Mouse (Mus musculus) liver, embryonic 16.5 days (tissue): ENCODE measurements around the gene Tgfa. TPM values are rescaled to one million over a fixed set of nuclear protein-coding genes. Genes with fewer than 3 reads are reported as not detected.

ENCODE experiments used
- ATAC-seq: fragments of 200-750 bp; cut with Nextera tagmentation; 2 replicates; pipeline ENCODE4 v1.8.0; 2017; ENCODE audit warnings: low read depth, mild to moderate bottlenecking, moderate number of reproducible peaks, moderate library complexity
- H3K27ac ChIP-seq: fragments of 300-500 bp; sonication (generic); 2 replicates; pipeline ENCODE4 v1.5.1; 2014; ENCODE audit warnings: mild to moderate bottlenecking, low read length
- H3K27me3 ChIP-seq: fragments of 300-500 bp; sonication (generic); 2 replicates; pipeline ENCODE4 v1.6.1; 2014; ENCODE audit warnings: low read depth, low read length, mixed read lengths; ENCODE audit not compliant: control insufficient read depth, insufficient read depth
- H3K36me3 ChIP-seq: fragments of 300-500 bp; sonication (generic); 2 replicates; pipeline ENCODE4 v1.6.1; 2014; ENCODE audit warnings: mild to moderate bottlenecking; ENCODE audit not compliant: control insufficient read depth, insufficient read depth
- H3K4me1 ChIP-seq: fragments of 300-500 bp; sonication (generic); 2 replicates; pipeline ENCODE4 v1.6.1; 2014; ENCODE audit warnings: low read depth, low read length, mixed read lengths; ENCODE audit not compliant: control insufficient read depth
- H3K4me2 ChIP-seq: fragments of 300-500 bp; sonication (generic); 2 replicates; pipeline ENCODE4 v1.6.1; 2014; ENCODE audit warnings: low read depth, low read length, mixed read lengths
- H3K4me3 ChIP-seq: fragments of 300-500 bp; sonication (generic); 2 replicates; pipeline ENCODE4 v1.5.1; 2014; ENCODE audit warnings: low read depth, mild to moderate bottlenecking, low read length
- H3K9ac ChIP-seq: fragments of 300-500 bp; sonication (generic); 2 replicates; pipeline ENCODE4 v1.6.1; 2014; ENCODE audit warnings: low read depth, low read length
- H3K9me3 ChIP-seq: fragments of 300-500 bp; sonication (generic); replicated peaks from 2 replicates; pipeline ENCODE4 v1.6.1; 2016; ENCODE audit warnings: low read length; ENCODE audit not compliant: control insufficient read depth
- WGBS: fragments of 180-500 bp; shearing (Covaris S2); extraction: QIAGEN DNeasy Blood & Tissue Kit; methylation state at CpG from one replicate; pipeline ENCODE4 v1.1.7; 2014; ENCODE audit not compliant: insufficient replicate concordance; 5-methylcytosine and 5-hydroxymethylcytosine counted together
- polyA plus RNA-seq: library from polyadenylated mRNA; unstranded; fragments of >200 nt; fragmentation: Nextera tagmentation; extraction: Ambion mirVana; gene quantifications from 2 replicates; pipeline ENCODE4 v1.2.1, GENCODE M21; 2015

The Tgfa gene
- polyA plus RNA-seq, 1 experiment from 2014 or later, result 2.3 TPM

- 60% methylated on average over 8 of the region's 8 CpGs for WGBS
- Histone ChIP-seq H3K4me2 (no peak overlapping the region), H3K9me3 (no peaks in the 10 kb centered on the region), H3K9ac (no peak overlapping the region), H3K4me1 (no peaks in the 10 kb centered on the region), H3K4me3 (no peak overlapping the region), H3K27ac (no peak overlapping the region), H3K27me3 (no peaks in the 10 kb centered on the region), H3K36me3 (no peaks in the 10 kb centered on the region)
- ATAC-seq, result no peak
These were observed 98.3 kb downstream of the Tgfa start for GRCm38 (mm10) chr6:86293301-86293700.

DNA sequence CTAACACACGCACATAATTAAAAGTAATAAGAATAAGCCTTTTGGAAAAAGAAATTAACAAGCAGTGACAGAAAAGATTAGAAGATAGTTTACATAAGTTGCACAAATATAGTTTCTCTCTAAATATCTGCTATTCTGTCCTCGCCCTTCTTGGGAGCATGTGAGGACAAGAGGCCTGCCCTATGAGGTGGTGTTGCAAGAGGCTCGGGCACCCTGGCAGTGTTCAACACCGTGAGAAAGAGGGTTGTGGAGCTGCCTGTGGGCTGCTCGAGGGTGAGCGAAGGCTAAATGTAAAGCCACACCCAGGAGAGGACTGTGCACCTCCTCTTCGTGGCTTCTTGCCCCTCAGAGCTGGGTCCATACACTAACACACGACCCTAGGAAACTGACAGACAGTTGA is 100.4 kb downstream of the Tgfa start:
- Histone ChIP-seq H3K9ac (no peak overlapping the region), H3K36me3 (no peaks in the 10 kb centered on the region), H3K27ac (no peak overlapping the region), H3K27me3 (no peaks in the 10 kb centered on the region), H3K4me3 (no peak overlapping the region), H3K4me2 (no peak overlapping the region), H3K4me1 (no peaks in the 10 kb centered on the region), H3K9me3 (no peaks in the 10 kb centered on the region)
- ATAC-seq, result no peak
- 46% methylated on average over 8 of the region's 8 CpGs for WGBS

DNA sequence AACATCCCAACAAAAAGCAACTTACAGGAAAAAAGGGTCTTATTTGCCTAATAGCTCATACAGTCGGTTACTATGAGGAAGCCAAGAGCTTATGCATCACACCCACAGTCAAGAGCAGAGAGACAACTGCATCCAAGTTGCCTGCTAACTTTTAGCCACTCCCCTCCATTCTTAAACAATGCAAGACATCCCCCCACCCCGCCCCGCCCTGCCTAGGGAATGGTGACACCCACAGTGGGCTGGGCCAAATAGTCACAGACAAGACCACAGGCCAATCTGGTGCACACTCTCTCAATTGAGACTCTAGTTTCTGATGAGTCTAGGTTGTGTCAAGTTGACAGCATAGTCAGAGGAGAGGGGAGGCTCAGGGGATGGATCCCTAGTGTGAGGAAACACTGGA is 101.1 kb downstream of the Tgfa start:
- Histone ChIP-seq H3K9me3 (no peaks in the 10 kb centered on the region), H3K4me1 (no peaks in the 10 kb centered on the region), H3K9ac (no peak overlapping the region), H3K27me3 (no peaks in the 10 kb centered on the region), H3K27ac (no peak overlapping the region), H3K4me3 (no peak overlapping the region), H3K4me2 (no peak overlapping the region), H3K36me3 (no peaks in the 10 kb centered on the region)
- 84% methylated on average over 3 of the region's 3 CpGs for WGBS
- no peak for ATAC-seq

DNA sequence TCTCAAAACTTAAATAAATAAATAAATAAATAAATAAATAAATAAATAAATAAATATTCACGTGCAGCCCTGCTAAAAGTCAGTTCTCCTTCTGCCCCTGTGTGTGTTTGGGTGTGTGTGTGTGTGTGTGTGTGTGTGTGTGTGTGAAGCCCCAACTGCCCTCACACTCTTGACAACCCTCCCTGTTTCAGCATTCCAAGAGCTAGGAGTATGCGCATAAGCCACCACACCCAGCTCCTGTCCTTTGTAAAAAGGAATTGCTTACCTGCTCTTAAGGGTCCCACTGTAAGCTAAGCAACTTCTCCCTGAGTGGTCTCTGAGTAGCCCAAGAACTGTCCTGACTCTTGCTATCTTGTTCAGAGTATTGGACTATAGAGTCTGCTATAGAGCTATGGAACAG is 101.9 kb downstream of the Tgfa start:
- no peak overlapping the region for H3K4me2 ChIP-seq
- H3K27me3 ChIP-seq, result no peaks in the 10 kb centered on the region
- H3K36me3 ChIP-seq, result no peaks in the 10 kb centered on the region
- H3K9ac ChIP-seq, result no peak overlapping the region
- WGBS, result 73% methylated on average over 2 of the region's 2 CpGs
- no peaks in the 10 kb centered on the region for H3K9me3 ChIP-seq
- ATAC-seq, result no peak
- H3K4me3 ChIP-seq, result no peak overlapping the region
- no peak overlapping the region for H3K27ac ChIP-seq
- no peaks in the 10 kb centered on the region for H3K4me1 ChIP-seq

- Histone ChIP-seq H3K4me3 (no peak overlapping the region), H3K9ac (no peak overlapping the region), H3K4me1 (no peaks in the 10 kb centered on the region), H3K9me3 (no peaks in the 10 kb centered on the region), H3K27ac (no peak overlapping the region), H3K36me3 (no peaks in the 10 kb centered on the region), H3K4me2 (no peak overlapping the region), H3K27me3 (no peaks in the 10 kb centered on the region)
- ATAC-seq, result no peak
- WGBS, result 74% methylated on average over 3 of the region's 3 CpGs
These were observed 103.9 kb downstream of the Tgfa start for GRCm38 (mm10) chr6:86298961-86299360.

- Histone ChIP-seq H3K9me3 (no peaks in the 10 kb centered on the region), H3K27me3 (no peaks in the 10 kb centered on the region), H3K9ac (no peak overlapping the region), H3K27ac (no peak overlapping the region), H3K4me3 (no peak overlapping the region), H3K4me1 (no peaks in the 10 kb centered on the region), H3K4me2 (no peak overlapping the region), H3K36me3 (no peaks in the 10 kb centered on the region)
- WGBS, result 62% methylated on average over 2 of the region's 2 CpGs
- no peak for ATAC-seq
These were observed 104.4 kb downstream of the Tgfa start for GRCm38 (mm10) chr6:86299381-86299780.

- H3K27me3 ChIP-seq, result no peaks in the 10 kb centered on the region
- WGBS, result 40% methylated on average over 4 of the region's 4 CpGs
- no peak overlapping the region for H3K27ac ChIP-seq
- no peaks in the 10 kb centered on the region for H3K36me3 ChIP-seq
- no peak for ATAC-seq
- no peak overlapping the region for H3K4me2 ChIP-seq
- H3K9ac ChIP-seq, result no peak overlapping the region
- no peaks in the 10 kb centered on the region for H3K4me1 ChIP-seq
- H3K9me3 ChIP-seq, result no peaks in the 10 kb centered on the region
- no peak overlapping the region for H3K4me3 ChIP-seq
These were observed 110.7 kb downstream of the Tgfa start for GRCm38 (mm10) chr6:86305680-86306079.

DNA sequence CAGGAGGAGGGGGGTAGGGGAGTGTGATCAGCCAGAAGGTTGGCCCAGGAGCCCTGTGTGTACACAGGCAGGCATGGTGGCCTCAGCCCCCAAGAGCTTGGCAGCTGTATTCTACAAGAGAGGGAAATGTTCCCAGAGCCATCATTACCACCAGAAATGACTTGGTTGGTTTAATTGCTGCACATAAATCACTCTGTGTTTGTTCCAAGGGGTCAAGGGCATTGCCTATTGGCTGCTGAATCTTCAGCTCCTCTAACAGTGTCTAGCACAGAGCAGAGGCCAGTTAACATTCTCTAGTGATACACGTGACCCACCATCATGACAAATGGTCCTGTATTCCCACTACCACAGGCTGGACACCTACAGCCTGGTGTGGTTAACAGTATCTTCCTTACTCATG is 119.0 kb downstream of the Tgfa start:
- Histone ChIP-seq H3K9ac (no peak overlapping the region), H3K9me3 (no peaks in the 10 kb centered on the region), H3K27me3 (no peaks in the 10 kb centered on the region), H3K36me3 (no peaks in the 10 kb centered on the region), H3K4me1 (no peaks in the 10 kb centered on the region), H3K27ac (no peak overlapping the region), H3K4me3 (no peak overlapping the region), H3K4me2 (no peak overlapping the region)
- ATAC-seq, result no peak
- WGBS, result 58% methylated on average over 1 of the region's 1 CpGs

DNA sequence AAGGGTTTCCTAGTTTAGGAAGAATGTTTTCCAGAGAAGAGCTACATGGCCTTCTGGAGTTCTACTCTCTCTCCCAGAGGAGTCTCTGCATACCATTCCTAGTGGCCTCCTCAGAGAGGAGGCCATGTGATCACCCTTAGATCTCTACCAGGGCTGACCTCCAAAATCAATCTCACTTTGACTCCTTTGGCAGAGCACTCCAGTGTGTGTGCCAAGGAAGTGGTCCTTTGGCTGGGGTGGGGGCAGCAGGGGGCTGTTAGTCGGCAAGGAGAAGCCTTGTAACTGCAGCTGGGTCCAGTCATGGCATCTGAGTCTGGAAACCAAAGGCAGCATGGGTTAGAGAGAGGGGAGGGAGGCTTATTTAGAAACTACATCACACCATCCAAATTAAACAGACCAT is 122.0 kb downstream of the Tgfa start:
- Histone ChIP-seq H3K4me1 (no peaks in the 10 kb centered on the region), H3K27ac (no peak overlapping the region), H3K36me3 (no peaks in the 10 kb centered on the region), H3K9ac (no peak overlapping the region), H3K27me3 (no peaks in the 10 kb centered on the region), H3K9me3 (no peaks in the 10 kb centered on the region), H3K4me3 (no peak overlapping the region), H3K4me2 (no peak overlapping the region)
- WGBS, result 29% methylated on average over 1 of the region's 1 CpGs
- ATAC-seq, result no peak

DNA sequence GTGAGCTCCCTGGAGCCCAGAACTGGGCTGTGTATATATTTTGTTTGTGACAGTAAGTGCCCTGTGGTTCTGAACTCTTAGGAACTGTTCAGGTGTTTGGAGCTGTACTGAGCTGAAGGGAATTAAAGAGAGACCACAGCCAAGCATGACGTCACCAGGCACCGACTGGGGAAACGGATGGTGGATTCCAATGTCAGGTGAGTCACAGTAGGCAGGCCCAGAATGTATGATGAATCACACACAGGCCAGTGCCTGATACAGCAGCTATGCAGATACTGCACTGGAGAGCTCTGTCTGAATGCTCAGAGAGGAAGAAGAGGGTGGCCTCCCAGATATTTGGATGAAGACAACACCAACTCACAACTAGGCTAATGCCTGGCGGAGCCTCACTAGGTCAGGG is 123.8 kb downstream of the Tgfa start:
- no peaks in the 10 kb centered on the region for H3K4me1 ChIP-seq
- no peak overlapping the region for H3K9ac ChIP-seq
- no peak overlapping the region for H3K27ac ChIP-seq
- no peaks in the 10 kb centered on the region for H3K27me3 ChIP-seq
- H3K4me2 ChIP-seq, result no peak overlapping the region
- H3K36me3 ChIP-seq, result no peaks in the 10 kb centered on the region
- H3K4me3 ChIP-seq, result no peak overlapping the region
- WGBS, result 69% methylated on average over 4 of the region's 4 CpGs
- H3K9me3 ChIP-seq, result no peaks in the 10 kb centered on the region
- ATAC-seq, result no peak
